Mouse (Mus musculus): ENCODE measurements at regions not wholly inside any gene's neighbourhood (a gene's known extent, or its start where the extent isn't known, plus 50 kb on each side); places are given as distances from the start of the nearest gene placed in this dataset.
"Not testable (repeated sequence)": the region's sequence is repeated elsewhere in the genome, so short reads cannot be mapped to it uniquely, and the experiment has no call there.

DNA sequence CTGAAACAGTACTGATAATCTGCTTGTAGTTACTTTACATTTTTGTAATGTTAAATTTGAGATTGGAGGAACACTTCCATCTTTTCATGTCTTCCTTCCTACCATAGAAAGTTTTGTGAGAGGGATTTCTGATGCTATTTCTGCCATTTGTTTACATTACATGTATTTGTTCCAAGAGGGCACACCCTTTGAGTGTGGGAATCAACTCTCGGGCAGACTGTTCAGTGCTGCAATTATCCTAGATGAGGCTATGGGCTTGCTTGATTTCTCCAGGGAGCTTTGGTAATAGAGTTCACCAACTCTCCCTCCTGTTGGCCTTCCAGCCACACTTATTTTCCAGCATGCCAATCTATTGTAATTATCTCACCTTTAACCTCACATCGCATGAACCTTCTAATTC, 52.4 kb downstream of the Gm13691 start:
- DNase-seq (ENCODE audit: low read depth, low spot score): no peak

DNA sequence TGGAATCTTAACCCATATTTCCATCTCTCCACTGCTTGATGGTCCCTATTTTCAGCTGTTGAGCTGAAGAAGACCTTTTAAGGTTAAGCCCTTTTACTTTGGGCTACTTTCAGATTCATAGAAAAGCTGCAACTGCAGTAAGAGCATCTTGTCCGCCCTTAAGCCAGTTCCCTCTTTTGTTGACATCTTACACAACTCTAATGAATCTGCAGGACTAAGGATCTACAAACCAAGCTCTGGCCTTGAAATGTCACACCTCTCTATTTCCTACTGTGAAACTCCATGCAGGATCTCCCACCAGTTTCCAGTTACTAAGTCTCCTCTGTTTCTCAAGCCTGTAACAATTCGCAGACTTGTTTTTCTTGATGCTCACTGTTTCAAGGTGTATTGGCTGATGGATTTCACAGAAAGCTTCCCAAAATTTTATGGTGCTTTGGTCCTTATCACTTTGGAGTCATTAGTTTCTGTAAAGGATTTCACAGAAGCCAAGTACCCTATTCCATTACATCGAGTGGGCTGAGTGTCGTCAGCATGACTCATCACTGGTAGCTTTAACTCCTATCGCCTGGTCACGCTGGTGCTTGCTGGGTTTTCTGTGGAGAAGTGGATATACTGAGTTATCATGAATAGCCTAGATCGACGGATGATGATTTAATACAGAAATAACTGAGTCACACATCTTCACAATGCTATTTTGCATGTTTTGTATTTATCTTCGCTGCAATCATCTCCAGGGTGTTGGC, 58.2 kb downstream of the Gm13691 start:
- DNase-seq (ENCODE audit: low read depth, low spot score): no peak

DNA sequence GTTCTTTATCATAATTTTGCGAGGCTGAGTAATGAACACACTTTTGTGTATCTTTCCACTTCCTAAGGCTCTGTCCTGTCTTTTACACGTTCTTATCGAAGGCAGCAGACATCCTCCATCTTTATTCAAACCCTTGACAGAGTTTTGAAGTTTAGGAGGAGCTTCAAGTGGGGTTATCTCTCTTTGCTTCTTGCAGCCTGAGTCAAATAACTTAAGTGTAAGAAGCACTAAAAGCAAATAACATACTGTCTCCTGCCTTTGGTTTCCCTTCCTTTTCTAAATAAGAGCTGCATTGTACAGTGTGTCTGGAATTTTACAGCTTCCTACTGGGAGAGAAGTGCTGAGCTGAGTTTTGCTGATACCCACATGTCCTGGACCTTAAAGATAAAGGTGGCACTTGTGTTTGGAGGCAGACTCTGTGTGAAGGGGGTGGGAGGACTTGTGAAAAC, 61.6 kb downstream of the Gm13691 start:
- no peak for DNase-seq (ENCODE audit: low read depth, low spot score)

DNA sequence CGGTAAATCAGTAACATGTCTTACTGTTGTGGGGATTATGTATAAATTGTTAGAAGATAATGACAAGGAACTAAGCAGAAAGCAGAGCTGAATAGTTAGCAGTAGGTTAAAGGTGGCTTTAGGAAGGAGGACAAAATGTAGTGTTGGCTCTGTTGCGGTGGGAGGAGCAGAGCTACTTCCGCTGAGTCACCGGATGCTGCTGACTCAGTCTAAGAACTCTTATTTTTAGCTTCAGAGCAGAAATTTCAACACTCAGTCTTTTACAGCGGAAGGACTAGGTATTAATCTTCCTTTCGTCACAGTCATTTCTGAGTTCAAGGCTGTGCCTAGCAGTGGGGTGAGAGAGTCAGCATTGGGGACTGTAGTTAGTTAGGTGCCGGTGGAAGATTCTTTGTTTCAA, 68.9 kb downstream of the Gm13691 start:
- DNase-seq (ENCODE audit: low read depth, low spot score): no peak

DNA sequence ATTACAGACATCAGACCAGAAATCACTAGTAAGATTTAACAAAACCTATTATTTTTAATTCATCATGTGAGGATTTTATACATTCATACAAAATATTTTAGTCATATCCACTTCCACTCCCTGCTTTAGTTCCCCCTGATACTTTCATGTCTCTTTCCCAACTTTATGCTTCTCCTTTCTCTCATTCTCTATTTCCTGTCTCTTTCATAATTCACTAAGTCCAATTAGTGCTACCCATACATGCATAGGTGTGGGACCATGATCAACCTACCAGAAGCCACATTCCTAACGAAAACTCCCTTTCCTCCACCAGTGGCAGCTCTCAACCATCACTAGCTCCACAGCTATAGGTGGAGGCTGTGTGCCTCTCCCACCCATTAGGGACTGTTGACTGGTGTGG, 70.9 kb downstream of the Gm13691 start:
- DNase-seq (ENCODE audit: low read depth, low spot score): no peak

DNA sequence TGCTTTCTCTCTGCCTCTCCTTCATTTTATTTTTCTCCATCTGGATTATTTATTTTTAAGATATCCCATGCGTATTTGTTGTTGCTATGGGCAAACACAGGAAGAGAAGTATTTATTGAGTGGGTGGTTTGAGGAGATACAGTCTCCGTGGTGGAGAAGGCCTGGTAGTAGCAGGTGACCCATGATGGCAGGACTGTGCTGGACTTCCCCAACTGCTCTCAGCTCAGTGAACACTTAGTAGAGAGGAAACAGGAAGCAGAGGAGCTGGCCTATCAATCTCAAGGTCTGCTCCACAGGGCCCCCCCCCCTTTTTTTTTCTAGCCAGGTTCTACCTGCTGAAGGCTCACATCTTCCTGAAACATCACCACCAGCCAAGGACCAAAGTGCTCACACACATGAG, 74.0 kb downstream of the Gm13691 start:
- DNase-seq (ENCODE audit: low read depth, low spot score): no peak

DNA sequence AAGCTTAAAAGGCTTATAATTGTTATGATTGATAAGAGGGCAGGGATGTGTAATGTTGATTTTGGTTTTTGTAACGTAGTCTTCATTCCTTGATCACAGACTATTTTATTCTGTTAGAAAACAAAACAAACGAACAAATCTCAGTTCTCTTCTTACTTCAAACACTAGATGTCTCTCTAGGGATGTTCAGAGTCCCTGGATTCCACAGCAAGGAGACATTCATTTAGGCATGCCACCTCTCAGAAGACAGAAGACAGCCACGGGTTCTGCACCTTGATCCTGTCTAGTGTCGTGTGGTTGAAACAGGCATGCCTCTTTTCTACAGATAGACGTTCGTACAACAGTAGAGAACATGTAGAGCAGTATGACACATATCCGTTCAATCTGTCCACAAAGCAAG, 74.7 kb downstream of the Gm13691 start:
- DNase-seq (ENCODE audit: low read depth, low spot score): no peak

DNA sequence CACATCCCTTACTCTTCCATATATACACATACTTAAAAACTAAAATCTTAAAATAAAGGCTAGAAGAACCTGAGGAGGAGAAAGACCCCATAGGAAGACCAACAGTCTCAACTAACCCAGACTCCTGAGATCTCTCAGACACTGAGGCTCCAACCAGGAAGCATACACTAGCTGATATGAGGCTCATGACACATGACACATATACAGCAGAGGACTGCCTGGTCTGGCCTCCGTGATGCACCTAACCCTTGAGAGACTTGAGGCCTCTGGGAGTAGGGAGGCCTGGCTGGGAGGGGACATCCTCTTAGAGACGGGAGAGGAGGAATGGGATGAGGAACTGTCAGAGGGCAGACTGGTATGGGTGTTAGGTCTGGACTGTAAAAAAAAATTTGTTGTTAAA, 75.4 kb downstream of the Gm13691 start:
- no peak for DNase-seq (ENCODE audit: low read depth, low spot score)

DNA sequence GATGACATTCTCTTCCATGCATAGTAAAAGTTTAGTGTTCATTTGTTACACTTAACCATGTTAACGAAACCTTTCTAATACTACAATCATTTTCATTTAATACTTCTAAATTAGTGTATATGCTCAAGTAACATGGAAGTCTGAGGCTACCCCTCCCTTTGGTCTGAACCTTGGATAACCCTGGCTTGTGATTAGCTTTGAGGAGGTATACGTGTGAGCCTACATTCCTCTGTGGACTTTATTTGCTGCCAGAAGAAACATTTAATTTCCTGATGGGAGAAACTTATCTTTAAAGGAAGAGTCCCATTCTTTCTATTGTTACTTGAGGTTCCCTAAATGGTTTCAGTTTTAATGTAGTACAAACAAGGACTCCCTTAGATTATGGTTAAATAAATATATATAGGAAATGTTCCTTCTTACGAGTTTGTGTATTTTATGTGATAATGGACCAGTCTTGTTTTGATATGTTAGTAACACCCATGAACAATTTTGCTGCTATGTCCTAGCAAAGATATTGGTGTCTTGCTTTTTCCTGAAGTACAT, 75.9 kb downstream of the Gm13691 start:
- no peak for DNase-seq (ENCODE audit: low read depth, low spot score)

DNA sequence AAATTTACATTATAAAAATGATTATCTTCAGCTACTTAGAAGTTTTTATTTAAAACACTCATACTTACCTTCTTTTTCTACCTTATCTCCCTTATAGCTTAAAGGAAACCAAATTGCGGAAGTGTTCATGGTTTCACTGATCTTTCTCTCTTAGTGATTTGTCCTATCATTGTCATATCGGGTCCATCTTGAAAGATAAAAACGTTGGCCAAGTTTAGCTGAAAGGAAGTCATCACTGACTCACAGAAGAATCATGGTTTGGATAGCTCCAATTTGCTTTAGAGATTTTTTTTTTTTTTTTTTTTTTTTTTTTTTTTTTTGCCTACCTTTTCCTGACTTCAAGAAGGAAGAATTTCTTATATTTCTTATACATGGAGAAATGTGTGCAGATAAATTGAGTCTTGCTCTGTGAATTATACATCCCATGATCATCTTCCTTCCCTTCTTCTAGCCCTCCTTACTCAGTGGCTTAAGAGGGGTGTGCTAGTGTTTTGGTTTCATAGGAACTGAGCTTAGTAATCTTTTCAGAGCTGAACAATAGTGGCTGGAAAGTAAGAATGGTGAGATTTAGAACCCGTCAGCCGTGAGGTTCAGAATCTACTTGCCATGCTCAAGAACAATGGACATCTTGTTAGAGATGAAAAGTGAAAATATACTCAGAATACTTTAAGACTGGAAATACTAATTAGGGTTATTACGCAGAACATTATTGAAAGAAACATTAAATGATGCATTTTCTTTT, 76.6 kb downstream of the Gm13691 start:
- DNase-seq (ENCODE audit: low read depth, low spot score): no peak

DNA sequence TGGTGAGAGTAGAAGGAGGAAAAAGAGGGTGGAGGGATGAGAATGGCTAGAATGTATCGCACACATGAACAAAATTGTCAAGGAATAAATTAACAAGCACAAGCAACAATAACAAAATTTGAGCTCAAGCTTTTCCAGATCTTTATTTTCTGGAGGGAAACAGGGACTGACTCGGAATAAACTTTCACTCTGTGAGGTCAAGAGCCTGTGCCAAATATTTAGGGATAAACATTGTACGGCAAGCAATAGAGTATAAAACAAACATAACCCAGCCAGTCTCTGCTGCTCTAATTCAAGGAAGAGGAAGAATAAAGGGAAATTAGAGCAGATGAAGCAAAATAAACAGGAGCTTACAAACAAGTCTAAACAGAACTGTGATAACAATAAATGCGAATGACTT, 78.3 kb downstream of the Gm13691 start:
- DNase-seq (ENCODE audit: low read depth, low spot score): no peak

DNA sequence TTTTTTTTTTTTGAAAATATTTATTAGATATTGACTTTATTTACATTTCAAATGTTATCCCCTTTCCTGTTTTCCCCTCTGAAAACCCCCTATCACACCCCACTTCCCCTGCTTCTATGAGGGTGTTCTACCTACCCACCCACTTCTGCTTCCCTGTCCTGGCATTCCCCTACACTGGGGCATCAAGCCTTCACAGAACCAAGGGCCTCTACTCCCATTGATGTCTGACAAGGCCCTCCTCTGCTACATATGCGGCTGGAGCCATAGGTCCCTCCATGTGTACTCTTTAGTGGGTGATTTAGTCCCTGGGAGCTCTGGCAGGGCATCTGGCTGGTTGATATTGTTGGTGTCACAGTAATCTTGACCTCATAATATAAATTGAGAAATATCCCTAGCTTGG, 79.1 kb downstream of the Gm13691 start:
- DNase-seq (ENCODE audit: low read depth, low spot score): not testable (repeated sequence)

DNA sequence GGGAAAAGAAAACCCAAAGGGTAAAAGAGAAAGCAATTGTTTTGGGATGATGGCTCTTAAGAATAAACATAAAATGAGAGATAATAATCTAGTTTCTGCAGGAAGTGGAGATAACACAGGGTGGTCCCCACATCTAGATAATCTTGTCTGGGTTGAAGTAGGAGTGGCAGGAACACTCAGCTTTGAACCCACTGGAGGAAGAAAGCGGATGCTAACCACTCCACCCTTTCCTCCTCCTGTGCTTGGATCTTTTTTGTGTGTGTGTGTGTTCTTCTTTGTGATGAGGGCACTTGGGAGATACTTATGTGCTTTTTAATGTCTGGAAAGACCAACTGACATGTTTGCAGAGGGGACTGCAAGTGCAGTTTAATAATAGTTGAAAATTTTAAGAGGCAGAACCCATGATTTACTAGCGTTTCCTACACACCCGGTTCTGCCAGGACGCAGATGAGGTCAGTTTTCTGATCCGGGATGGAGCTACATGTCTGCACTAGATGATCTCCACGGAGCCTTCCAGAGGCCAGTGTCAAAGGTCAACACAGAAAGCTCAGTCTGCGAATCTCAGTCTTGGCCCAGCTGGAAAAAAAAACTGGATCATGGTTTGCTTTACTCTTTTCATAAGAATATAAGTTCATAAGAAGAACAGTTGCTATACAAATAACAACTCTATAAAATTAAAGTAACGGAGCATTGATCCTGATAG, 82.7 kb downstream of the Gm13691 start:
- DNase-seq (ENCODE audit: low read depth, low spot score): no peak

DNA sequence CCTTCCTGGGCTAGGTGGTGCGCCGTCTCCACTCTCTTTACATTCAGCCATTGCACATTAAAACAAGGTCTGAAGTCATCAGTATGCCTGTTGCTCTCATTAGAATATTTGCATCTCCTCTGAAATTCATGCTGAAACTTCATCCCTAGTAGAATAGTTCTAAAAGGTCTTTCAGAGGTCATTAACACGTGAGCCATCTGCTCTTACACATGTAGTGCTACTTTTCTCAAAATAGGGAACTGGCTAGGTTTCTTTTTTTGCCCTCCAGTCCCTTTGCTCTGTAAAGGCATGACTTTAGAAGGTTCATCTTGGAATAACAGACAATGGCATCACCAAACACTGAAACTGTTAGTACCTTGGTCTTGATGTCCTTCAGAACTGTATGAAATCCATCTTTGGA, 85.6 kb downstream of the Gm13691 start:
- no peak for DNase-seq (ENCODE audit: low read depth, low spot score)

DNA sequence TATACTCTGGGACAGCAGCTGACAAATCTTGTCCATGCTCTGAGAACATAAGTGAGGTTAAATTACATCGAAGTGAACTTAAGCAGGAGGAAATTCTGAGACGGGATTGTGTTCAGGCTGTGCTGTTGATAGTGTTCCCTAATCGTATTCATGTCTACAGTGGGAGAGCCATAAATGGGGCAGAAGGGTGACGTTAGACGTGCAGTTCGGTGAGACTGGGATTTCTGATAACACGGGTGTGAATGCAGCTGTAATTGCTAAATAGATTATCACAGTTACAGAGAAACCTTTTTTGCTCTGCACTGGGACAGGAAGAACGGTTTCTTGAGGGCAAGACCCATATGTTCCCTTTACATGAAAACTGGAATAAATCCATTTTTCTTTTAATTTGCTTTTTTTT, 88.9 kb downstream of the Gm13691 start:
- no peak for DNase-seq (ENCODE audit: low read depth, low spot score)

DNA sequence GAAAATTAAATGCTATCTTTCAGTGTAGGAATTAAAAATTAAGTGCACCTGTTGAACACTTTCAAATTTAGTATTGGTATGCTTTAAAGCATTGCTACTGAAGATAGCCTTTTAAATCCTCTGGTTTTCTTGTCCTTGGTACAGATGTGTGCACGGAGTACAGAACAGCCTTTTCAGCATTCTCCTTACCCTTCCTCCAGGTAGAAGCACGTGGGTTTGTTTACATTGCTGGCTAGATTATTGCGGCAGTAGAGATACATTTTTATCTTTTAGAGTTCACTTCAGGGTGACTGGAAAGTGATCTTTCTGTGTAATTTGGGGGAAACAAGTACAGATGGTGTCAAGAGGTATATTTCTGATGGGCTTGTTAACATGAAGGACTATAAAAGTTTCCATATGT, 89.9 kb downstream of the Gm13691 start:
- DNase-seq (ENCODE audit: low read depth, low spot score): no peak

DNA sequence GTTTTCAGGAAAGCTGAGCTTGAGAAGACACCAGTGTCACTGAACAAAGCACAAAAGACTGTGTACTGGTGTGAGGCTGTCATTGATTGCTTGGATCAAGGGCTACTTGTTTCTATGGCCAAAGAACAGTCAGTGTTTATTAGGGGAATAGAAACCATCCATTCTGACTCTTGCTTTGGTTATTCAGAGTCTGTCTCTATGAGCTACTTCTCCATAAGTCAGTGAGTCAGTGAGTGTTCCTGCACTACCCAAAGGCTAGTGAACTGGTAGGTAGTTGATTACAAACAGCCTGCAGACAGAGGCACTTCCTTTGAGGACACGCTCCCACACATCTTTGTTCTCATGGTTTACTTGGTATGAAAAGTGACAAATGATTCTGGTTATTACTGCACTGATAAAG, 104.4 kb downstream of the Gm13691 start:
- no peak for DNase-seq (ENCODE audit: low read depth, low spot score)

DNA sequence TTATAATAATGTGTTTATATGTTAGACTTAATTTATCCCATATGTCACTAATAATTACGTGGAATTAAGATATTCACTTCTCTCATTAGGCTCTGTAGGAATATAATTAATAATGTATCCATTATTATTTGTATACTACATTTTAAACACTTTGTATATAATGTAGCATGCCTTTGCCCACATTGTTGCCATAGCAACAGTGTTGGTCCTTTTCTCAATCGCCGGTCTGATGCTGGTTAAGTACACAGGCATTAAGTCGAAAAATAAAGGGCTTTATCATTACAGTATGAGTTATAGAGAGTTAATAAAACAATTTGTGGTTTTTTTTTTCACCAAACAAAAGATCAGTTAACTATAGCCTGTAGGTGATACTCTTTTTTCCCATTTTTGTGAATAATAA, 108.4 kb downstream of the Gm13691 start:
- no peak for DNase-seq (ENCODE audit: low read depth, low spot score)

DNA sequence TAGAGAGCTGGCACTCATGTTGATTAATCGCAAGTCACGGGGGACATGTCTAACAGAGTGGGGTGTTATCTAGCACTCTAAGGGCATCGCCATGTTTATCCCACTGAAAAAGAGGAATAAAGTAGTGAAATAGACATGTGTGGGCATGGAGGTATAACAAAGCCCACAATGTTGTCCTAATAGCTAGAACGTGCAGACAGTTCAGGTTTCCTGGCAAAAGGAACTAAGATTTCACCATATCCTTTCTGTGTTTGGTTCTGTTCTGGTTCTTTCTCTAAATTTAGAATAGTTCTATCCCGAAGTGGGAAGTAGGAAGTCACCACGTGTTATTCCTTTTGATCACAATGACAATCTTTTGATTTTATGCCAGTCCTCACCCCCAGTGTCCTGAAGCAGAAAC, 123.2 kb downstream of the Gm13691 start:
- DNase-seq (ENCODE audit: low read depth, low spot score): no peak

DNA sequence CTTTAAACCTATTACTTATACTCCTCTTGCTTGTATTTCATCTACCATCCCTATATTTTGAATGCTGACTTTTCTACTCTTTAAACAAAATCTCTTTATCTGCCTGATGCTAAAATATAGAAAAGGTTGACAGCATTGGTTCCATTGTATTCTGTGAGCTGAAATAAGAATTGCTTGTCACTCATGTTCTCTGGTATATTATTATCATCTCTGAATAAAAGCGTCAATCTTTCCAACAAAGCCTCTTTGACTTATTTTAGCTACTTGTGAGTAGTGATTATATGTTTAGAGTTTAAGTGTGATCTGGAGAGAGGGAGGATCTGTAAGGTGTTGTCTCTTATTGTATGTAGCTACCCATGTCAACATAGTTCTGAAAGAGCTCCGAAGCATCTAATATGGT, 129.5 kb downstream of the Gm13691 start:
- no peak for DNase-seq (ENCODE audit: low read depth, low spot score)

DNA sequence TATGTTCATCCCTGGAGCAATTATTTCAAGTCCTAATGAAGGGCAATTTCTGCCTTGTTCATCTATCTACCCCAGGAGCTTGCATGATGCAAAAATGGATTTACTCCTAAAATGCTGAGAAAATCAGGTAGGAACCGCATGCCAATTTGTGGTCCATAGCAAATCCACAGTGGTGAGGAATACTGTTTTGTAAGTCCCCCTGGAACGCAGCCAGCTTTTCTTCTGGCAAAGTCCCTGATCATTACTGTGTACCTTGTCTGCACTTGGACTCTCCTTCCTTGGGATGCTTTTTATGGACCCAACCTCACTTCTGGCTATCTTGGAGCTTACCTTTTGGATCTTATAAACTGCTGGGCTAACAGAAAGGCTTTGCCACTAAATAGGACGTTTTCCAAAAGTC, 137.2 kb downstream of the Gm13691 start:
- no peak for DNase-seq (ENCODE audit: low read depth, low spot score)

DNA sequence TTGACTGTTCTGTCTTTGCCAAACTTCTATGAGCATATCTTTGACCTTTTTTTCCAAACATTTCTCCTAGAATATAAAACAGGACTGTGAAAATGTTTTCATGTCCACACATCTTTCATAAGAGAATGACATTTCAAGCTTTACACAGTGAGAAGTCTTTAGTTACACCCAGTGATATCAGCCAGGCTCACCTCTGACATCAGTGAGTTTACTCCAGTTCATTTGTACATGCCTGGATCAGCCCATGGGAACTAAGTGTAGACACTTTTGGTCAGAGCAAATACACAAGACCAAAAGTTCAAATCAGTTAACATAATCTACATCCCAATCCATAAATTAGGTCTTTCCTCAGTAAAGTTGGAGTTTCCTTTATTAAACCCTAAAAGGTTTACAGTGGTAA, 171.4 kb downstream of the Gm13691 start:
- DNase-seq (ENCODE audit: low read depth, low spot score): no peak

DNA sequence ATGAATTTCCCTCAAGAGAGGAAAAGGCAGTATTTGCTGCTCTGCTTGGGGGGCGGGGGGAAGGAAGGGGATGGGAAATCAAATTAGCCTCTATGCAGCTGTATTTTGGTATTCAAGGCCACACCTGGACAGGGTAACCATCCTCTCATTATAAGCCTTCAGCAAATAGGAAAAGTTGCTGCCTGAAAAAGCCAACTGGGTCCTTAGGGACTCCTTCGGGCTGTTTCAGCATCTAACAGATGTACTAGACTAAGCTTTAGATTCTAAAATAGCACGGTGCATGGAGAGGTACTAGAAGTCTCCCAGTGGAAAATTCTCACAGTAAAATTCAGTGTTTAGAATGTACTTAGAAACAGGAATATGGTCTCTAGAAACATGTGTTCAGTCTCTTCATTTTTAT, 183.1 kb downstream of the Gm13691 start:
- no peak for DNase-seq (ENCODE audit: low read depth, low spot score)

Data from embryo, embryonic 11.5 days (tissue).